Mouse (Mus musculus): ENCODE results near the gene Oxnad1. TPM values are rescaled to one million over a fixed set of nuclear protein-coding genes. Genes with fewer than 3 reads are reported as not detected.

Gene Oxnad1
- total and polyA plus RNA-seq, 2 experiments from 2014 or later = 22.4 to 26.2 TPM

GRCm38 (mm10) chr14:32144734-32145133 is 59.6 kb downstream of the Oxnad1 start:
- ATAC-seq = no peak
- TF ChIP-seq CTCF (IDR thresholded peaks at IDR 0.05; ENCODE audit: low read depth) = no peak
- Histone ChIP-seq H3K4me1 (ENCODE audit: insufficient read depth) (no peaks in the 10 kb centered on the region), H3K27ac (ENCODE audit: low read depth, low read length) (no peak overlapping the region), H3K9me3 (ENCODE audit: low read length) (0 out of 2 replicates have a peak, but pooled peaks cover 4% of the 10 kb centered on the region), H3K4me3 (ENCODE audit: low read depth, low read length) (no peak overlapping the region), H3K36me3 (ENCODE audit: insufficient read depth) (no peaks in the 10 kb centered on the region), H3K9ac (no peak overlapping the region), H3K27me3 (ENCODE audit: insufficient read depth, low read length) (no peaks in the 10 kb centered on the region), H3K4me2 (ENCODE audit: low read depth) (no peak overlapping the region)
- no peak for DNase-seq

DNA sequence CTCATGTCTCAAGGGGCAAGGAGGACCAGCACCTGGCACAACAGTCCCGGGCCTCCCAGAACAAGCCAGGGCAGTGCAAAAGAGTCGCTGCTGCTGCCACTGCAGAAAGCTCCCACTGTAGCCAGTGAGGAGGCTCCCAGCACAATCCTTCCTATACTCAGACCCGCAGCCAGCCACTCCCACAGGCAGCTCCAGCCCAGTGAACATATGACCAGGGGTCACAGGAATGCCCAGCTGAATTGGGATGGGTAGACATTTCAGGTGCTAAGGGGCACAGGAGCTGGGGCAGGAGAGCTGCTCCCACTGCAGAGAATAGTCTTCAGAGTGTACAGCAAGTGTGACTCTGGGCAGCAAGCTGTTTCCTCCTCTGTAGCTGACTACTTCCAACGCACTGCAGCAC is 60.2 kb downstream of the Oxnad1 start:
- no peaks in the 10 kb centered on the region for H3K36me3 ChIP-seq (ENCODE audit: insufficient read depth)
- 79% methylated on average over 4 of the region's 4 CpGs for WGBS
- ATAC-seq = no peak

DNA sequence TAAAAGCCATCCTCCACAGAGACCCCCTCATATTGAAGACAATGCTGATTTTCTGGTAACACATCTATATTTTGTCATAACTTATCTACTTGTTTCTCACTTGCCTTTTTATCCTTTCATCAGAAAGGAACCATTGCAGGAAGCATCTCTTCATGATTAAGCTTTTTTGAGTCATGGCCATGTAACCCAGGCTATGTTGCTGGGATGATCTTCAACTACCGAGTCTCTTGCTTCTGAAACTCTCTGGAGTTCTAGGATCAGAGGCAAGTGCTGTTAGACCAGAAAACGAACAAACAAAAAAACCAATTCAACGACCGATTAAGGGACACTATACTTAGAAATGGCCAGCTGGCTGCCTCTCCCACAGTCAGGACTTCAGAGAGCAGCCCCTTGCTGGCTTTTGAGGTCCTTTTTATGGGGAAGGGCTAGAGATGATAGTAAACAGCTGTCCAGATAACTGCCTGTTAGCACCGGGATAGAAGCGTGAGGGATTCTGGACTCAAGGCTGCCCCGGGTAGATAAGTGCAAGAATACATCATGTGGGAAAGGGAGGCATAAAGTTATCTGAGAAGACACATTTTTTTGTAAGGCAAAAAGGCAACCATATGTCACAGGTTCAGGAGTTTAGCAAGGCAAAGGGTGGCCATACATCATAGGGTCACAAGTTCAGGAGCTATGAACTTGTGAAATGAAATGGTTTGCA is 60.8 kb downstream of the Oxnad1 start:
- no peak overlapping the region for H3K4me2 ChIP-seq (ENCODE audit: low read depth)
- H3K27ac ChIP-seq (ENCODE audit: low read depth, low read length) = no peak overlapping the region
- DNase-seq = no peak
- H3K27me3 ChIP-seq (ENCODE audit: insufficient read depth, low read length) = no peaks in the 10 kb centered on the region
- 88% methylated on average over 7 of the region's 7 CpGs for WGBS
- 0 out of 2 replicates have a peak, but pooled peaks cover 4% of the 10 kb centered on the region for H3K9me3 ChIP-seq (ENCODE audit: low read length)
- H3K4me3 ChIP-seq (ENCODE audit: low read depth, low read length) = no peak overlapping the region
- no peaks in the 10 kb centered on the region for H3K36me3 ChIP-seq (ENCODE audit: insufficient read depth)
- no peak for TF ChIP-seq CTCF (IDR thresholded peaks at IDR 0.05; ENCODE audit: low read depth)
- no peaks in the 10 kb centered on the region for H3K4me1 ChIP-seq (ENCODE audit: insufficient read depth)
- no peak for ATAC-seq
- no peak overlapping the region for H3K9ac ChIP-seq

More for the DNA sequence above, 60.2 kb downstream of the Oxnad1 start:
- H3K4me1 ChIP-seq (ENCODE audit: insufficient read depth) = no peaks in the 10 kb centered on the region
- no peak for DNase-seq
- 0 out of 2 replicates have a peak, but pooled peaks cover 4% of the 10 kb centered on the region for H3K9me3 ChIP-seq (ENCODE audit: low read length)
- no peak overlapping the region for H3K4me3 ChIP-seq (ENCODE audit: low read depth, low read length)
- no peak for TF ChIP-seq CTCF (IDR thresholded peaks at IDR 0.05; ENCODE audit: low read depth)
- H3K9ac ChIP-seq = no peak overlapping the region
- H3K27ac ChIP-seq (ENCODE audit: low read depth, low read length) = no peak overlapping the region
- no peak overlapping the region for H3K4me2 ChIP-seq (ENCODE audit: low read depth)
- H3K27me3 ChIP-seq (ENCODE audit: insufficient read depth, low read length) = no peaks in the 10 kb centered on the region

DNA sequence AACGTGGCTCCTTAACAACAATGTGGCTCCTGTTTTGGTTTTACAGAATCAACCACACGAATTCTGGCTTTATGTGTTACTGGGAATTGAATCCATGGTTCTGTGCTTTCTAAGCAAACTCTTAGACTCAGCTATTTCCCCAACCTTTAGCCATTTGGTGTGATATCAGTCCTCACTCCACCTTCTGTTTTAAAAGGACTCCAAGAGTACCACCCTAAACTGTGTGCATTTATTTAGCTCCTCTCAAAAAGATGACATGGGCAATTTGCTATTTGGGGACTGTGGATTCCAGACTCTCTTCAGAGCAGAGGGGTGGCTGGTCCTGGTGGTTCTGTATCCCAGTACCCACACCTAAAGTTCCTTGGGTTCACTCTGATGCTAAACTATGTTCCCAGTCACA is 61.4 kb downstream of the Oxnad1 start:
- ATAC-seq (no peak), DNase-seq (no peak)
- Histone ChIP-seq H3K4me2 (ENCODE audit: low read depth) (no peak overlapping the region), H3K36me3 (ENCODE audit: insufficient read depth) (no peaks in the 10 kb centered on the region), H3K27ac (ENCODE audit: low read depth, low read length) (no peak overlapping the region), H3K27me3 (ENCODE audit: insufficient read depth, low read length) (no peaks in the 10 kb centered on the region), H3K9me3 (ENCODE audit: low read length) (0 out of 2 replicates have a peak, but pooled peaks cover 4% of the 10 kb centered on the region), H3K4me3 (ENCODE audit: low read depth, low read length) (no peak overlapping the region), H3K9ac (no peak overlapping the region), H3K4me1 (ENCODE audit: insufficient read depth) (no peaks in the 10 kb centered on the region)
- no peak for TF ChIP-seq CTCF (IDR thresholded peaks at IDR 0.05; ENCODE audit: low read depth)
- 64% methylated on average over 2 of the region's 2 CpGs for WGBS

DNA sequence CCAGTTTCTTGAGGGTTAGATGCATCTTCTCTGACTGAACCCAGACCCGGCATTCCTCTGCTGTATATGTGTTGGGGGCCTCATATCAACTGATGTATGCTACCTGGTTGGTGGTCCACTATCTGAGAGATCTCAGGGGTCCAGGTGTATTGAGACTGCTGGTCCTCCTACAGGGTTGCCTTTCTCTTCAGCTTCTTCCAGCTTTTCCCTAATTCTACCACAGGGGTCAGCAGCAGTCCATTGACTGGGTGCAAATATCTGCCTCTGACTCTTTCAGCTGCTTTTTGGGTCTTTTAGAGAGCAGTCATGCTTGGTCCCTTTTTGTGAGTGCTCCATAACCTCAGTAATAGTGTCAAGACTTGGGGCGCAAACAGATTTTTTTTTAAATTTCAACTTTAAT is 65.7 kb downstream of the Oxnad1 start:
- Histone ChIP-seq H3K9ac (no peak overlapping the region), H3K9me3 (ENCODE audit: low read length) (0 out of 2 replicates have a peak, but pooled peaks cover 4% of the 10 kb centered on the region), H3K27ac (ENCODE audit: low read depth, low read length) (no peak overlapping the region), H3K4me1 (ENCODE audit: insufficient read depth) (no peaks in the 10 kb centered on the region), H3K36me3 (ENCODE audit: insufficient read depth) (no peaks in the 10 kb centered on the region), H3K4me3 (ENCODE audit: low read depth, low read length) (no peak overlapping the region), H3K4me2 (ENCODE audit: low read depth) (no peak overlapping the region), H3K27me3 (ENCODE audit: insufficient read depth, low read length) (no peaks in the 10 kb centered on the region)
- DNase-seq = no peak
- TF ChIP-seq CTCF (IDR thresholded peaks at IDR 0.05; ENCODE audit: low read depth) = 0 out of 2 replicates have a peak, but pooled peaks have one; percentile 4
- 89% methylated on average over 2 of the region's 2 CpGs for WGBS
- no peak for ATAC-seq

DNA sequence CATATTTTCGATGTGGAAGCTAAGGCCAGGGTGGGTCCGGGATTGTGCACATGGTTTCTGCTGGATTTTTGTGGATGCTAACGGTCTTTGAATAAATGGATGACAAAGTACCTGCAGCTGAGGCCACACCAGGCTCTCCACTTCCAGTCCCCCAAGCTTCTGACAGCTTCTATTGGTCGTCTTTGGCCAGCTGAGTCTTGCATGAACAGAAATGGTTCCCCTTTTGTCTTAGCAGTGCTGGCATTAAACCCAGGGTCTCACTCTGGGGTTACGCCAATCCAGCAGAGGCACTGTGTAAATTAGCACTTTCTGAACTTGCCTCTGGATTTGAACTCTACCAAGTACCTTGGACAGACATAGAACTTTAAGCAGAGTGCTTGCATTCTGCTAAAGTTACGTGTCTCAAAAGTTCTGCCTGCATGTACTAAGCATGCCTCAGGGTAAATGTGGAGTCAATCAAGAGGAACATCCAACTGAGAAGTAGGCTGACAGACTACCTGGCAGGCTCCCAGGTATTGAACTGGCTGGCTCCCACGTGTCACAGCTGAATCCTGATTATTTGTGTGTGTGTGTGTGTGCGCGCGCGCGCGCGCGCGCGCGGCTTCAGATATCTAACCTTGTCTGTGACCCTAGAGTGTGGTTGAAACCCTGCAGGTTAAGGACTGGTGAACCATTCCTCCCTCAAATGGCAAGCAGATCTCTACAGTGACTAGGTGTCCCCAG is 67.2 kb downstream of the Oxnad1 start:
- Histone ChIP-seq H3K9me3 (ENCODE audit: low read length) (0 out of 2 replicates have a peak, but pooled peaks cover 4% of the 10 kb centered on the region), H3K4me2 (ENCODE audit: low read depth) (no peak overlapping the region), H3K4me1 (ENCODE audit: insufficient read depth) (no peaks in the 10 kb centered on the region), H3K36me3 (ENCODE audit: insufficient read depth) (no peaks in the 10 kb centered on the region), H3K27ac (ENCODE audit: low read depth, low read length) (no peak overlapping the region), H3K4me3 (ENCODE audit: low read depth, low read length) (no peak overlapping the region), H3K27me3 (ENCODE audit: insufficient read depth, low read length) (no peaks in the 10 kb centered on the region), H3K9ac (no peak overlapping the region)
- no peak for TF ChIP-seq CTCF (IDR thresholded peaks at IDR 0.05; ENCODE audit: low read depth)
- no peak for DNase-seq
- 89% methylated on average over 18 of the region's 18 CpGs for WGBS
- ATAC-seq = no peak

Other genes with a start within 250 kb of the Oxnad1 start
- 0.92 and 1.8 TPM in 2 replicates for gene Galnt15, start 56.4 kb upstream of the Oxnad1 start, total RNA-seq (2014; rRNA removed)
- gene Galnt15, start 56.4 kb upstream of the Oxnad1 start, polyA plus RNA-seq (2015; fragmentation: Nextera tagmentation; extraction: Ambion mirVana) = 0.48 and 0.54 TPM in 2 replicates
- 54.3 and 54.7 TPM in 2 replicates for gene Dph3, start 355 bp downstream of the Oxnad1 start, total RNA-seq (2014; rRNA removed)
- 68.0 and 76.4 TPM in 2 replicates for gene Dph3, start 355 bp downstream of the Oxnad1 start, polyA plus RNA-seq (2015; fragmentation: Nextera tagmentation; extraction: Ambion mirVana)
- gene Msmb, start 56.6 kb downstream of the Oxnad1 start, total RNA-seq (2014; rRNA removed) = not detected in 2 replicates
- not detected in 2 replicates for gene Msmb, start 56.6 kb downstream of the Oxnad1 start, polyA plus RNA-seq (2015; fragmentation: Nextera tagmentation; extraction: Ambion mirVana)
- gene Ncoa4, start 74.5 kb downstream of the Oxnad1 start, total RNA-seq (2014; rRNA removed) = 143 and 153 TPM in 2 replicates
- 77.9 and 83.8 TPM in 2 replicates for gene Ncoa4, start 74.5 kb downstream of the Oxnad1 start, polyA plus RNA-seq (2015; fragmentation: Nextera tagmentation; extraction: Ambion mirVana)
- 123 and 160 TPM in 2 replicates for gene Timm23, start 116.5 kb downstream of the Oxnad1 start, total RNA-seq (2014; rRNA removed)
- 253 and 292 TPM in 2 replicates for gene Timm23, start 116.5 kb downstream of the Oxnad1 start, polyA plus RNA-seq (2015; fragmentation: Nextera tagmentation; extraction: Ambion mirVana)
- 46.9 and 56.0 TPM in 2 replicates for gene Parg, start 116.6 kb downstream of the Oxnad1 start, total RNA-seq (2014; rRNA removed)
- gene Parg, start 116.6 kb downstream of the Oxnad1 start, polyA plus RNA-seq (2015; fragmentation: Nextera tagmentation; extraction: Ambion mirVana) = 27.8 and 28.9 TPM in 2 replicates
- gene Ogdhl, start 236.6 kb downstream of the Oxnad1 start, total RNA-seq (2014; rRNA removed) = 23.2 and 32.0 TPM in 2 replicates
- 17.5 and 23.3 TPM in 2 replicates for gene Ogdhl, start 236.6 kb downstream of the Oxnad1 start, polyA plus RNA-seq (2015; fragmentation: Nextera tagmentation; extraction: Ambion mirVana)

All from forebrain, postnatal 0 days (tissue).